Mouse (Mus musculus) lung, adult 2 months (tissue): ENCODE measurements at regions not wholly inside any gene's neighbourhood (a gene's known extent, or its start where the extent isn't known, plus 50 kb on each side); places are given as distances from the start of the nearest gene placed in this dataset.

Experiments
- CTCF ChIP-seq: fragments of 200-500 bp; IDR thresholded peaks from 2 replicates; pipeline ENCODE4 v1.5.1; 2011; ENCODE audit warnings: mild to moderate bottlenecking, low read length, control low read depth; ENCODE audit not compliant: insufficient read depth
- POLR2A ChIP-seq: fragments of 200-500 bp; IDR thresholded peaks from 2 replicates; pipeline ENCODE4 v1.6.1; 2011; ENCODE audit warnings: low read depth, mild to moderate bottlenecking, control low read depth, low read length, borderline replicate concordance; ENCODE audit errors: extremely low read depth

- TF ChIP-seq POLR2A (no peak), CTCF (no peak)
These were observed 186.9 kb upstream of the Zfp462 start for GRCm38 (mm10) chr4:54757715-54758500.
